Mouse (Mus musculus): ENCODE measurements around the gene Hoxa2. TPM values are rescaled to one million over a fixed set of nuclear protein-coding genes. Genes with fewer than 3 reads are reported as not detected.

Hoxa2 gene
- total and polyA plus RNA-seq, 3 experiments = 0.26 TPM; not detected in 2

- no peaks in the 10 kb centered on the region for H3K4me1 ChIP-seq (ENCODE audit: control insufficient read depth in 1 of 2, insufficient read depth in 2 of 2)
- no peaks in the 10 kb centered on the region for H3K27me3 ChIP-seq (replicated peaks)
- H3K9ac ChIP-seq (ENCODE audit: insufficient read depth, low read depth) = no peak overlapping the region
- in situ Hi-C loops (cut with MboI; ENCODE audit: low pct_ligation_motif_present, low pct_unique_long_range_greater_than_20kb, low sequenced_read_pairs) (loop anchor here (25.0 kb wide), 1 partner anchor 191 kb away; the partner anchor contains the start of gene Skap2), dilution Hi-C loops (cut with MboI; ENCODE audit: extremely low pct_ligation_motif_present, extremely low pct_unique_long_range_greater_than_20kb, low sequenced_read_pairs) (no loop called here)
- H3K4me2 ChIP-seq (ENCODE audit: insufficient read depth, low read depth, poor library complexity, severe bottlenecking) = no peak overlapping the region
- no peak for DNase-seq (ENCODE audit: extremely low read depth)
- no peak overlapping the region for H3K27ac ChIP-seq (ENCODE audit: insufficient read depth, low read depth)
- no peaks in the 10 kb centered on the region for H3K79me2 ChIP-seq (replicated peaks; ENCODE audit: control insufficient read depth, extremely low read depth, insufficient read depth, poor library complexity, severe bottlenecking)
- no peak overlapping the region for H3K4me3 ChIP-seq (replicated peaks in 1 of 3; ENCODE audit: low read depth in 2 of 3, low read length in 2 of 3, poor library complexity in 1 of 3)
- H3K36me3 ChIP-seq (replicated peaks in 1 of 2; ENCODE audit: control insufficient read depth in 1 of 2, insufficient read depth in 1 of 2, low read length in 1 of 2) = peaks cover 23 to 49% of the 10 kb centered on the region in 2 experiments
- no peak for TF ChIP-seq SIN3A (IDR thresholded peaks at IDR 0.05; ENCODE audit: low read length)
- TF ChIP-seq RCOR1 (conservative IDR thresholded peaks at IDR 0.05; ENCODE audit: low read depth, low read length) = no peak
- no peak for TF ChIP-seq ZKSCAN1 (IDR thresholded peaks at IDR 0.05; ENCODE audit: borderline replicate concordance, low read depth, low read length)
- peaks cover 44% of the 10 kb centered on the region for H3K9me3 ChIP-seq (replicated peaks; ENCODE audit: low read length)
Measured at GRCm38 (mm10) chr6:52203371-52204049, 38.9 kb upstream of the Hoxa2 start.

- no peaks in the 10 kb centered on the region for H3K27me3 ChIP-seq (replicated peaks)
- peaks cover 23 to 45% of the 10 kb centered on the region in 2 experiments for H3K36me3 ChIP-seq (replicated peaks in 1 of 2; ENCODE audit: control insufficient read depth in 1 of 2, insufficient read depth in 1 of 2, low read length in 1 of 2)
- no peak for DNase-seq (ENCODE audit: extremely low read depth)
- H3K4me2 ChIP-seq (ENCODE audit: insufficient read depth, low read depth, poor library complexity, severe bottlenecking) = no peak overlapping the region
- no peak overlapping the region for H3K4me3 ChIP-seq (replicated peaks in 1 of 3; ENCODE audit: low read depth in 2 of 3, low read length in 2 of 3, poor library complexity in 1 of 3)
- 0 out of 4 replicates have a peak, but pooled peaks cover 0 to under 1% of the 10 kb centered on the region in 2 experiments for H3K4me1 ChIP-seq (ENCODE audit: control insufficient read depth in 1 of 2, insufficient read depth in 2 of 2)
- dilution Hi-C loops (cut with MboI; ENCODE audit: extremely low pct_ligation_motif_present, extremely low pct_unique_long_range_greater_than_20kb, low sequenced_read_pairs) = no loop called here
- in situ Hi-C loops (cut with MboI; ENCODE audit: low pct_ligation_motif_present, low pct_unique_long_range_greater_than_20kb, low sequenced_read_pairs) = loop anchor here (25.0 kb wide), 1 partner anchor 191 kb away; the partner anchor contains the start of gene Skap2
- no peaks in the 10 kb centered on the region for H3K79me2 ChIP-seq (replicated peaks; ENCODE audit: control insufficient read depth, extremely low read depth, insufficient read depth, poor library complexity, severe bottlenecking)
- H3K9me3 ChIP-seq (replicated peaks; ENCODE audit: low read length) = peaks cover 39% of the 10 kb centered on the region
- no peak overlapping the region for H3K27ac ChIP-seq (ENCODE audit: insufficient read depth, low read depth)
- H3K9ac ChIP-seq (ENCODE audit: insufficient read depth, low read depth) = no peak overlapping the region
- no peak for TF ChIP-seq UBTF (IDR thresholded peaks at IDR 0.05; ENCODE audit: low read depth, low read length)
Measured at GRCm38 (mm10) chr6:52203121-52203370, 38.4 kb upstream of the Hoxa2 start.

GRCm38 (mm10) chr6:52202362-52203120 lies 37.9 kb upstream of the Hoxa2 start:
- DNase-seq (ENCODE audit: extremely low read depth) = no peak
- TF ChIP-seq HCFC1 (IDR thresholded peaks at IDR 0.05; ENCODE audit: low read depth, low read length) (no peak), JUN (IDR thresholded peaks at IDR 0.05; ENCODE audit: insufficient read depth, low read depth, low read length) (no peak), BHLHE40 (IDR thresholded peaks at IDR 0.05; ENCODE audit: low read depth, low read length) (no peak), CHD1 (IDR thresholded peaks at IDR 0.05; ENCODE audit: low read depth, low read length) (no peak), SIN3A (IDR thresholded peaks at IDR 0.05; ENCODE audit: low read length) (no peak), IRF4 (IDR thresholded peaks at IDR 0.05; ENCODE audit: low read depth, low read length) (no peak), RAD21 (IDR thresholded peaks at IDR 0.05; ENCODE audit: low read depth, low read length) (no peak), GABPA (IDR thresholded peaks at IDR 0.05; ENCODE audit: insufficient replicate concordance, low read depth, low read length) (no peak), NELFE (IDR thresholded peaks at IDR 0.05; ENCODE audit: low read depth, low read length) (no peak)
- Histone ChIP-seq H3K79me2 (replicated peaks; ENCODE audit: control insufficient read depth, extremely low read depth, insufficient read depth, poor library complexity, severe bottlenecking) (no peaks in the 10 kb centered on the region), H3K4me1 (ENCODE audit: control insufficient read depth in 1 of 2, insufficient read depth in 2 of 2) (peaks cover 0 to 5% of the 10 kb centered on the region in 2 experiments; a peak in 1 of 4 replicates), H3K36me3 (replicated peaks in 1 of 2; ENCODE audit: control insufficient read depth in 1 of 2, insufficient read depth in 1 of 2, low read length in 1 of 2) (peaks cover 23 to 45% of the 10 kb centered on the region in 2 experiments), H3K4me2 (ENCODE audit: insufficient read depth, low read depth, poor library complexity, severe bottlenecking) (no peak overlapping the region), H3K27me3 (replicated peaks) (no peaks in the 10 kb centered on the region), H3K4me3 (replicated peaks in 1 of 3; ENCODE audit: low read depth in 2 of 3, low read length in 2 of 3, poor library complexity in 1 of 3) (no peak overlapping the region), H3K27ac (ENCODE audit: insufficient read depth, low read depth) (no peak overlapping the region), H3K9ac (ENCODE audit: insufficient read depth, low read depth) (no peak overlapping the region), H3K9me3 (replicated peaks; ENCODE audit: low read length) (peaks cover 39% of the 10 kb centered on the region)
- dilution Hi-C loops (cut with MboI; ENCODE audit: extremely low pct_ligation_motif_present, extremely low pct_unique_long_range_greater_than_20kb, low sequenced_read_pairs) = no loop called here
- in situ Hi-C loops (cut with MboI; ENCODE audit: low pct_ligation_motif_present, low pct_unique_long_range_greater_than_20kb, low sequenced_read_pairs) = loop anchor here (25.0 kb wide), 1 partner anchor 190 kb away; the partner anchor contains the start of gene Skap2
